Mouse (Mus musculus) embryonic facial prominence, embryonic 13.5 days (tissue): ENCODE results near the gene Fam104a. TPM values are rescaled to one million over a fixed set of nuclear protein-coding genes. Genes with fewer than 3 reads are reported as not detected.
"Not testable (repeated sequence)": the region's sequence is repeated elsewhere in the genome, so short reads cannot be mapped to it uniquely, and the experiment has no call there.

Source experiments
- ATAC-seq: fragments of 200-750 bp; cut with Nextera tagmentation; 2 replicates; pipeline ENCODE4 v1.8.0; 2017; ENCODE audit warnings: low read depth; ENCODE audit not compliant: insufficient number of reproducible peaks, insufficient read depth, low FRiP score, low TSS enrichment
- H3K27ac ChIP-seq: fragments of 300-500 bp; sonication (generic); 2 replicates; pipeline ENCODE4 v1.5.1; 2015; ENCODE audit warnings: moderate library complexity, mild to moderate bottlenecking, inconsistent platforms
- H3K27me3 ChIP-seq: fragments of 300-500 bp; sonication (generic); 2 replicates; pipeline ENCODE4 v1.6.1; 2015; ENCODE audit warnings: mild to moderate bottlenecking, inconsistent platforms
- H3K36me3 ChIP-seq: fragments of 300-500 bp; sonication (generic); 2 replicates; pipeline ENCODE4 v1.6.1; 2015; ENCODE audit warnings: mild to moderate bottlenecking, inconsistent platforms
- H3K4me1 ChIP-seq: fragments of 300-500 bp; sonication (generic); 2 replicates; pipeline ENCODE4 v1.6.1; 2015; ENCODE audit warnings: inconsistent platforms
- H3K4me2 ChIP-seq: fragments of 300-500 bp; sonication (generic); 2 replicates; pipeline ENCODE4 v1.6.1; 2015; ENCODE audit warnings: moderate library complexity, mild to moderate bottlenecking, inconsistent platforms
- H3K4me3 ChIP-seq: fragments of 300-500 bp; sonication (generic); 2 replicates; pipeline ENCODE4 v1.5.1; 2015; ENCODE audit warnings: mild to moderate bottlenecking, inconsistent platforms
- H3K9ac ChIP-seq: fragments of 300-500 bp; sonication (generic); 2 replicates; pipeline ENCODE4 v1.6.1; 2015; ENCODE audit warnings: mild to moderate bottlenecking, inconsistent platforms
- H3K9me3 ChIP-seq: fragments of 300-500 bp; sonication (generic); 2 replicates; pipeline ENCODE4 v1.6.1; 2016; ENCODE audit warnings: inconsistent platforms
- WGBS: fragments of 180-500 bp; shearing (Covaris S2); methylation state at CpG from one replicate; pipeline ENCODE4 v1.1.7; 2015; ENCODE audit warnings: mixed read lengths; 5-methylcytosine and 5-hydroxymethylcytosine counted together
- polyA plus RNA-seq: library from polyadenylated mRNA; unstranded; fragments of >200 nt; fragmentation: Nextera tagmentation; extraction: Ambion mirVana; gene quantifications from 2 replicates; pipeline ENCODE4 v1.2.1, GENCODE M21; 2015

The Fam104a gene
- polyA plus RNA-seq, 1 experiment from 2014 or later = 49.0 TPM

- not testable (repeated sequence) for H3K4me2 ChIP-seq, H3K27ac ChIP-seq, H3K4me1 ChIP-seq, H3K4me3 ChIP-seq, H3K27me3 ChIP-seq, H3K9me3 ChIP-seq, H3K9ac ChIP-seq, ATAC-seq
- 94% methylated on average over 3 of the region's 3 CpGs for WGBS
- H3K36me3 ChIP-seq = peaks cover 88% of the 10 kb centered on the region
These were observed 23.7 kb downstream of the Fam104a start for GRCm38 (mm10) chr11:113660213-113660612.

GRCm38 (mm10) chr11:113658763-113659162 is 25.2 kb downstream of the Fam104a start:
- H3K9ac ChIP-seq = no peak overlapping the region
- WGBS = 86% methylated on average over 4 of the region's 4 CpGs
- no peak for ATAC-seq
- H3K27me3 ChIP-seq = no peaks in the 10 kb centered on the region
- peaks cover 18% of the 10 kb centered on the region for H3K4me1 ChIP-seq
- H3K9me3 ChIP-seq = no peaks in the 10 kb centered on the region
- H3K27ac ChIP-seq = no peak overlapping the region
- H3K4me3 ChIP-seq = no peak overlapping the region
- H3K36me3 ChIP-seq = peaks cover 96% of the 10 kb centered on the region
- no peak overlapping the region for H3K4me2 ChIP-seq

GRCm38 (mm10) chr11:113658319-113658718 is 25.6 kb downstream of the Fam104a start:
- WGBS = 88% methylated on average over 8 of the region's 8 CpGs
- no peak overlapping the region for H3K27ac ChIP-seq
- H3K4me2 ChIP-seq = no peak overlapping the region
- H3K36me3 ChIP-seq = peaks cover 96% of the 10 kb centered on the region
- H3K9ac ChIP-seq = no peak overlapping the region
- H3K4me1 ChIP-seq = peaks cover 20% of the 10 kb centered on the region
- H3K9me3 ChIP-seq = no peaks in the 10 kb centered on the region
- ATAC-seq = no peak
- no peak overlapping the region for H3K4me3 ChIP-seq
- H3K27me3 ChIP-seq = no peaks in the 10 kb centered on the region

GRCm38 (mm10) chr11:113657221-113657620 is 26.7 kb downstream of the Fam104a start:
- H3K4me3 ChIP-seq = no peak overlapping the region
- no peaks in the 10 kb centered on the region for H3K9me3 ChIP-seq
- H3K36me3 ChIP-seq = peaks cover 98% of the 10 kb centered on the region
- H3K9ac ChIP-seq = no peak overlapping the region
- ATAC-seq = no peak
- no peak overlapping the region for H3K4me2 ChIP-seq
- WGBS = 49% methylated on average over 4 of the region's 4 CpGs
- no peak overlapping the region for H3K27ac ChIP-seq
- H3K27me3 ChIP-seq = no peaks in the 10 kb centered on the region
- peaks cover 20% of the 10 kb centered on the region for H3K4me1 ChIP-seq

- 91% methylated on average over 8 of the region's 8 CpGs for WGBS
- H3K9me3 ChIP-seq = no peaks in the 10 kb centered on the region
- no peak for ATAC-seq
- no peak overlapping the region for H3K9ac ChIP-seq
- H3K4me3 ChIP-seq = no peak overlapping the region
- H3K27ac ChIP-seq = no peak overlapping the region
- no peaks in the 10 kb centered on the region for H3K27me3 ChIP-seq
- peaks cover 98% of the 10 kb centered on the region for H3K36me3 ChIP-seq
- H3K4me2 ChIP-seq = no peak overlapping the region
- peaks cover 22% of the 10 kb centered on the region for H3K4me1 ChIP-seq
These were observed 27.4 kb downstream of the Fam104a start for GRCm38 (mm10) chr11:113656511-113656932.

GRCm38 (mm10) chr11:113654561-113655270 is 29.2 kb downstream of the Fam104a start:
- Histone ChIP-seq H3K9ac (no peak overlapping the region), H3K4me1 (peaks cover 36% of the 10 kb centered on the region), H3K36me3 (peaks cover 83% of the 10 kb centered on the region), H3K4me2 (no peak overlapping the region; the same call in 1 of the 2 replicates), H3K27ac (peak overlapping the region; percentile 66), H3K4me3 (no peak overlapping the region), H3K27me3 (no peaks in the 10 kb centered on the region), H3K9me3 (no peaks in the 10 kb centered on the region)
- 39% methylated on average over 18 of the region's 18 CpGs for WGBS
- ATAC-seq = no peak

- peaks cover 77% of the 10 kb centered on the region for H3K36me3 ChIP-seq
- H3K9me3 ChIP-seq = no peaks in the 10 kb centered on the region
- no peak overlapping the region for H3K4me3 ChIP-seq
- peak overlapping the region; percentile 66 for H3K27ac ChIP-seq
- H3K9ac ChIP-seq = no peak overlapping the region
- H3K4me1 ChIP-seq = peaks cover 37% of the 10 kb centered on the region
- no peaks in the 10 kb centered on the region for H3K27me3 ChIP-seq
- no peak for ATAC-seq
- 85% methylated on average over 15 of the region's 15 CpGs for WGBS
- H3K4me2 ChIP-seq = no peak overlapping the region
These were observed 29.9 kb downstream of the Fam104a start for GRCm38 (mm10) chr11:113654105-113654504.

- Histone ChIP-seq H3K4me2 (no peak overlapping the region), H3K9ac (no peak overlapping the region), H3K27ac (no peak overlapping the region), H3K4me1 (peaks cover 51% of the 10 kb centered on the region), H3K4me3 (no peak overlapping the region), H3K9me3 (no peaks in the 10 kb centered on the region), H3K27me3 (no peaks in the 10 kb centered on the region), H3K36me3 (peaks cover 61% of the 10 kb centered on the region)
- no peak for ATAC-seq
- WGBS = 95% methylated on average over 6 of the region's 6 CpGs
These were observed 31.4 kb downstream of the Fam104a start for GRCm38 (mm10) chr11:113652516-113652915.

- Histone ChIP-seq H3K4me2 (no peak overlapping the region), H3K36me3 (peaks cover 55% of the 10 kb centered on the region)
These were observed 32.1 kb downstream of the Fam104a start for GRCm38 (mm10) chr11:113651907-113652273.

GRCm38 (mm10) chr11:113651206-113651906 is 32.6 kb downstream of the Fam104a start:
- Histone ChIP-seq H3K4me3 (no peak overlapping the region), H3K27ac (peak overlapping the region; percentile 39; the same call in 1 of the 2 replicates), H3K4me2 (peak overlapping the region; percentile 65; the same call in 1 of the 2 replicates), H3K36me3 (peaks cover 50% of the 10 kb centered on the region), H3K4me1 (peaks cover 52% of the 10 kb centered on the region), H3K27me3 (no peaks in the 10 kb centered on the region), H3K9ac (no peak overlapping the region), H3K9me3 (no peaks in the 10 kb centered on the region)
- 67% methylated on average over 22 of the region's 22 CpGs for WGBS
- ATAC-seq = no peak

More at GRCm38 (mm10) chr11:113651907-113652273, 32.1 kb downstream of the Fam104a start:
- Histone ChIP-seq H3K9ac (no peak overlapping the region), H3K9me3 (no peaks in the 10 kb centered on the region), H3K27me3 (no peaks in the 10 kb centered on the region), H3K27ac (no peak overlapping the region), H3K4me3 (no peak overlapping the region), H3K4me1 (peaks cover 52% of the 10 kb centered on the region)
- ATAC-seq = no peak
- WGBS = 45% methylated on average over 8 of the region's 8 CpGs

- peak within 1 kb of the TSS; percentile 94 for H3K4me3 ChIP-seq
- H3K27ac ChIP-seq = peak within 1 kb of the TSS; percentile 88
- no peaks in the 10 kb centered on the region for H3K9me3 ChIP-seq
- H3K4me2 ChIP-seq = peak within 1 kb of the TSS; percentile 65
- WGBS = under 1% methylated on average over 74 of the region's 91 CpGs
- peak within 1 kb of the TSS; percentile 96 for H3K9ac ChIP-seq
- H3K4me1 ChIP-seq = peaks cover 43% of the 10 kb centered on the region
- H3K36me3 ChIP-seq = peaks cover 32% of the 10 kb centered on the region
- ATAC-seq = peak; percentile 68
- no peaks in the 10 kb centered on the region for H3K27me3 ChIP-seq
These were observed 34.4 kb downstream of the Fam104a start, which contains the start of gene Slc39a11 for GRCm38 (mm10) chr11:113649353-113650210. Gene Slc39a11, minus strand, starts transcription at chr11:113650079.
